Mouse (Mus musculus): Measurements from ENCODE around the gene Map3k9.
A peak's percentile ranks its signal among the peaks of the same experiment; 100 is the strongest.

The Map3k9 gene

GRCm38 (mm10) chr12:81787262-81787661 is 6.3 kb upstream of the Map3k9 start:
- no peak for DNase-seq (ENCODE audit: low read depth, low spot score)

- no peak for DNase-seq (ENCODE audit: low read depth, low spot score)
These were observed 2.3 kb upstream of the Map3k9 start for GRCm38 (mm10) chr12:81783301-81783700.

GRCm38 (mm10) chr12:81782606-81783005 is 1.6 kb upstream of the Map3k9 start:
- DNase-seq (ENCODE audit: low read depth, low spot score): no peak

GRCm38 (mm10) chr12:81780271-81781093 is 493 bp downstream of the Map3k9 start:
- DNase-seq (ENCODE audit: low read depth, low spot score): no peak

- peak; percentile 37 for DNase-seq (ENCODE audit: low read depth, low spot score)
These were observed 1.1 kb downstream of the Map3k9 start for GRCm38 (mm10) chr12:81779831-81780230.

- DNase-seq (ENCODE audit: low read depth, low spot score): peak; percentile 64
These were observed 4.8 kb downstream of the Map3k9 start for GRCm38 (mm10) chr12:81776191-81776590.

- no peak for DNase-seq (ENCODE audit: low read depth, low spot score)
These were observed 5.3 kb downstream of the Map3k9 start for GRCm38 (mm10) chr12:81775641-81776040.

GRCm38 (mm10) chr12:81774186-81774585 is 6.8 kb downstream of the Map3k9 start:
- no peak for DNase-seq (ENCODE audit: low read depth, low spot score)

GRCm38 (mm10) chr12:81769458-81769857 is 11.5 kb downstream of the Map3k9 start:
- no peak for DNase-seq (ENCODE audit: low read depth, low spot score)

GRCm38 (mm10) chr12:81765386-81765785 is 15.6 kb downstream of the Map3k9 start:
- DNase-seq (ENCODE audit: low read depth, low spot score): no peak

GRCm38 (mm10) chr12:81764370-81764769 is 16.6 kb downstream of the Map3k9 start:
- DNase-seq (ENCODE audit: low read depth, low spot score): no peak

GRCm38 (mm10) chr12:81754651-81755050 is 26.3 kb downstream of the Map3k9 start:
- no peak for DNase-seq (ENCODE audit: low read depth, low spot score)

GRCm38 (mm10) chr12:81751116-81751515 is 29.9 kb downstream of the Map3k9 start:
- no peak for DNase-seq (ENCODE audit: low read depth, low spot score)

GRCm38 (mm10) chr12:81748918-81749317 is 32.1 kb downstream of the Map3k9 start:
- DNase-seq (ENCODE audit: low read depth, low spot score): no peak

- DNase-seq (ENCODE audit: low read depth, low spot score): no peak
These were observed 32.9 kb downstream of the Map3k9 start for GRCm38 (mm10) chr12:81748021-81748576.

- DNase-seq (ENCODE audit: low read depth, low spot score): no peak
These were observed 34.5 kb downstream of the Map3k9 start for GRCm38 (mm10) chr12:81746400-81747024.

GRCm38 (mm10) chr12:81735246-81736070 is 45.5 kb downstream of the Map3k9 start:
- DNase-seq (ENCODE audit: low read depth, low spot score): no peak

- DNase-seq (ENCODE audit: low read depth, low spot score): no peak
These were observed 54.6 kb downstream of the Map3k9 start for GRCm38 (mm10) chr12:81726246-81726822.

- DNase-seq (ENCODE audit: low read depth, low spot score): no peak
These were observed 56.2 kb downstream of the Map3k9 start for GRCm38 (mm10) chr12:81724776-81725175.

GRCm38 (mm10) chr12:81723375-81723774 is 57.6 kb downstream of the Map3k9 start:
- no peak for DNase-seq (ENCODE audit: low read depth, low spot score)

GRCm38 (mm10) chr12:81719715-81720114 is 61.3 kb downstream of the Map3k9 start:
- no peak for DNase-seq (ENCODE audit: low read depth, low spot score)
